ENCODE assay signal across 10 mouse cellular contexts in genomic region chr4:155143411-155143810, GRCm38 (mm10). TPM values are rescaled to one million over a fixed set of nuclear protein-coding genes. Genes with fewer than 3 reads are reported as not detected.
DNase-seq lines count a peak whose midpoint lies in the region; ATAC-seq lines count a peak whose summit lies in the region.
"Had no signal": no experiment of that assay in that cellular context is flagged by ENCODE, and none has a peak within 500 bp of the region (broad histone marks: within the 10 kb centered on the region; RNA-seq: fewer than 3 reads in every experiment).

No protein-coding gene starts in this region.

- no peaks in the 10 kb centered on the region for H3K36me3 ChIP-seq in kidney, embryonic 14.5 days (ENCODE audit: control insufficient read depth, insufficient read depth, low read length)
- no peaks in the 10 kb centered on the region for H3K36me3 ChIP-seq in embryonic facial prominence, embryonic 14.5 days (ENCODE audit: control insufficient read depth, insufficient read depth, low read length)
- no peaks in the 10 kb centered on the region for H3K36me3 ChIP-seq in hindbrain, embryonic 13.5 days
- no peaks in the 10 kb centered on the region for H3K36me3 ChIP-seq in midbrain, embryonic 14.5 days (ENCODE audit: control insufficient read depth, insufficient read depth, low read length)

- no peak for DNase-seq in kidney, adult 18-20 months
- DNase-seq in embryonic facial prominence, embryonic 14.5 days (ENCODE audit: low spot score): no peak
- no peak for DNase-seq in midbrain, embryonic 14.5 days
- no peak for DNase-seq in left cerebral cortex, postnatal 10 days (ENCODE audit: extremely low spot score in 1 of 2, low spot score in 2 of 2)
- DNase-seq in frontal cortex, postnatal 25 days (ENCODE audit: low spot score in 2 of 2): no peak
- no peak for DNase-seq in thymus, postnatal 4 days
- DNase-seq: thymus, postnatal 14 days had no signal

- H3K4me3 ChIP-seq in kidney, embryonic 14.5 days (ENCODE audit: low read length): no peak overlapping the region
- H3K4me3 ChIP-seq in embryonic facial prominence, embryonic 14.5 days (ENCODE audit: low read depth, low read length): no peak overlapping the region
- H3K4me3 ChIP-seq in hindbrain, embryonic 13.5 days: no peak overlapping the region
- no peak overlapping the region for H3K4me3 ChIP-seq in midbrain, embryonic 14.5 days (replicated peaks; ENCODE audit: low read depth, low read length)
- H3K4me3 ChIP-seq: erythroblast, embryonic 14.5 days had no signal

- H3K9ac ChIP-seq in kidney, embryonic 14.5 days (ENCODE audit: low read depth, low read length): peak overlapping the region; percentile 34
- peak overlapping the region; percentile 51 for H3K9ac ChIP-seq in embryonic facial prominence, embryonic 14.5 days (ENCODE audit: low read depth, low read length)
- H3K9ac ChIP-seq in hindbrain, embryonic 13.5 days: peak overlapping the region; percentile 39; the same call in 1 of the 2 replicates
- peak overlapping the region; percentile 40; the same call in 1 of the 2 replicates for H3K9ac ChIP-seq in midbrain, embryonic 14.5 days (replicated peaks; ENCODE audit: low read length)

- peaks cover 29% of the 10 kb centered on the region for H3K4me1 ChIP-seq in kidney, embryonic 14.5 days (ENCODE audit: control insufficient read depth, insufficient read depth, low read length)
- peaks cover 46% of the 10 kb centered on the region for H3K4me1 ChIP-seq in embryonic facial prominence, embryonic 14.5 days (ENCODE audit: control insufficient read depth, insufficient read depth, low read length)
- H3K4me1 ChIP-seq in hindbrain, embryonic 13.5 days (replicated peaks): peaks cover 31% of the 10 kb centered on the region
- H3K4me1 ChIP-seq in midbrain, embryonic 14.5 days (ENCODE audit: control insufficient read depth, insufficient read depth, low read length): peaks cover 16% of the 10 kb centered on the region

- H3K27ac ChIP-seq in kidney, embryonic 14.5 days (ENCODE audit: low read depth, low read length): peak overlapping the region; percentile 89
- H3K27ac ChIP-seq in embryonic facial prominence, embryonic 14.5 days (replicated peaks; ENCODE audit: low read depth, low read length): peak overlapping the region; percentile 99
- peak overlapping the region; percentile 85 for H3K27ac ChIP-seq in hindbrain, embryonic 13.5 days
- H3K27ac ChIP-seq in midbrain, embryonic 14.5 days (replicated peaks; ENCODE audit: low read depth, low read length): peak overlapping the region; percentile 73

- H3K27me3 ChIP-seq in kidney, embryonic 14.5 days (ENCODE audit: control insufficient read depth, insufficient read depth, low read length): no peaks in the 10 kb centered on the region
- H3K27me3 ChIP-seq in embryonic facial prominence, embryonic 14.5 days (replicated peaks; ENCODE audit: control insufficient read depth, insufficient read depth, low read length): no peaks in the 10 kb centered on the region
- no peaks in the 10 kb centered on the region for H3K27me3 ChIP-seq in hindbrain, embryonic 13.5 days
- no peaks in the 10 kb centered on the region for H3K27me3 ChIP-seq in midbrain, embryonic 14.5 days (ENCODE audit: control insufficient read depth, insufficient read depth, low read length)

- no peaks in the 10 kb centered on the region for H3K9me3 ChIP-seq in kidney, embryonic 14.5 days (ENCODE audit: control insufficient read depth, low read length)
- no peaks in the 10 kb centered on the region for H3K9me3 ChIP-seq in embryonic facial prominence, embryonic 14.5 days (ENCODE audit: control insufficient read depth, low read length)
- H3K9me3 ChIP-seq in hindbrain, embryonic 13.5 days: no peaks in the 10 kb centered on the region
- H3K9me3 ChIP-seq in midbrain, embryonic 14.5 days (ENCODE audit: control insufficient read depth, low read length): no peaks in the 10 kb centered on the region

- ATAC-seq in kidney, embryonic 14.5 days (ENCODE audit: low FRiP score, low TSS enrichment): no peak
- ATAC-seq in embryonic facial prominence, embryonic 14.5 days (ENCODE audit: low read depth): no peak
- 0 out of 2 replicates have a peak, but pooled peaks have one; percentile 9 for ATAC-seq in hindbrain, embryonic 13.5 days (ENCODE audit: low FRiP score)
- ATAC-seq in midbrain, embryonic 14.5 days (ENCODE audit: low FRiP score, low TSS enrichment): no peak

- intact Hi-C loops in left cerebral cortex, postnatal 10 days (cut with DNase I): no loop called here

- 53% methylated on average over 2 of the region's 2 CpGs for WGBS in kidney, embryonic 14.5 days
- 81% methylated on average over 2 of the region's 2 CpGs for WGBS in embryonic facial prominence, embryonic 14.5 days
- 40% methylated on average over 2 of the region's 2 CpGs for WGBS in hindbrain, embryonic 13.5 days
- WGBS in midbrain, embryonic 14.5 days: 61% methylated on average over 2 of the region's 2 CpGs

- no peak overlapping the region for H3K4me2 ChIP-seq in kidney, embryonic 14.5 days (replicated peaks; ENCODE audit: low read depth, low read length)
- H3K4me2 ChIP-seq in embryonic facial prominence, embryonic 14.5 days (ENCODE audit: low read depth, low read length): peak overlapping the region; percentile 38; the same call in 1 of the 2 replicates
- no peak overlapping the region; the same call in 1 of the 2 replicates for H3K4me2 ChIP-seq in hindbrain, embryonic 13.5 days
- H3K4me2 ChIP-seq in midbrain, embryonic 14.5 days (ENCODE audit: low read length): peak overlapping the region; percentile 10; the same call in 1 of the 2 replicates

RNA-seq across cellular contexts. Expression of gene Morn1, which starts 57.0 kb away (rescaled TPM):
- polyA plus RNA-seq in kidney, embryonic 14.5 days (2014; fragmentation: Nextera tagmentation; extraction: Ambion mirVana): 5.8 and 6.9 TPM in 2 replicates
- polyA plus RNA-seq in embryonic facial prominence, embryonic 14.5 days (2014; fragmentation: Nextera tagmentation; extraction: Ambion mirVana): 3.9 and 4.7 TPM in 2 replicates
- polyA plus RNA-seq in hindbrain, embryonic 13.5 days (2015; fragmentation: Nextera tagmentation; extraction: Ambion mirVana): 7.1 and 8.0 TPM in 2 replicates
- 6.0 and 6.4 TPM in 2 replicates for polyA plus RNA-seq in midbrain, embryonic 14.5 days (2014; fragmentation: Nextera tagmentation; extraction: Ambion mirVana)
- 10 to 100 TPM; 16.0 to 16.3 TPM for total RNA-seq in left cerebral cortex, postnatal 10 days (2021)

RNA-seq across cellular contexts. Expression of gene Rer1, which starts 57.2 kb away (rescaled TPM):
- polyA plus RNA-seq in kidney, embryonic 14.5 days (2014; fragmentation: Nextera tagmentation; extraction: Ambion mirVana): 167 and 180 TPM in 2 replicates
- 180 and 187 TPM in 2 replicates for polyA plus RNA-seq in embryonic facial prominence, embryonic 14.5 days (2014; fragmentation: Nextera tagmentation; extraction: Ambion mirVana)
- 123 and 132 TPM in 2 replicates for polyA plus RNA-seq in hindbrain, embryonic 13.5 days (2015; fragmentation: Nextera tagmentation; extraction: Ambion mirVana)
- polyA plus RNA-seq in midbrain, embryonic 14.5 days (2014; fragmentation: Nextera tagmentation; extraction: Ambion mirVana): 139 and 148 TPM in 2 replicates
- total RNA-seq in left cerebral cortex, postnatal 10 days (2021): 10 to 100 TPM; 68.8 to 71.0 TPM

Comparison
In these comparisons a context has a peak if more than half of its experiments do, and no peak if none do; other contexts are left out.
1. H3K4me2 ChIP-seq: peak in embryonic facial prominence, embryonic 14.5 days (single experiment) and midbrain, embryonic 14.5 days (single experiment); none in kidney, embryonic 14.5 days (single experiment) and hindbrain, embryonic 13.5 days (single experiment).
2. Peak in every context shown above with its lines, with median percentiles within 50 percentile points of each other: H3K27ac ChIP-seq and H3K9ac ChIP-seq.